Mouse (Mus musculus) kidney, adult 2 months (tissue): ENCODE results near the gene Mfsd4b1.

ENCODE experiments used
- CTCF ChIP-seq: fragments of 200-500 bp; conservative IDR thresholded peaks from 2 replicates; pipeline ENCODE4 v1.5.1; 2011; ENCODE audit warnings: low read depth, mild to moderate bottlenecking, control low read depth, low read length, moderate library complexity, mixed read lengths; ENCODE audit not compliant: insufficient read depth, insufficient read length
- POLR2A ChIP-seq: fragments of 200-500 bp; IDR thresholded peaks from one replicate; pipeline ENCODE4 v1.6.1; 2011; ENCODE audit warnings: low read depth, low read length, control low read depth

DNA sequence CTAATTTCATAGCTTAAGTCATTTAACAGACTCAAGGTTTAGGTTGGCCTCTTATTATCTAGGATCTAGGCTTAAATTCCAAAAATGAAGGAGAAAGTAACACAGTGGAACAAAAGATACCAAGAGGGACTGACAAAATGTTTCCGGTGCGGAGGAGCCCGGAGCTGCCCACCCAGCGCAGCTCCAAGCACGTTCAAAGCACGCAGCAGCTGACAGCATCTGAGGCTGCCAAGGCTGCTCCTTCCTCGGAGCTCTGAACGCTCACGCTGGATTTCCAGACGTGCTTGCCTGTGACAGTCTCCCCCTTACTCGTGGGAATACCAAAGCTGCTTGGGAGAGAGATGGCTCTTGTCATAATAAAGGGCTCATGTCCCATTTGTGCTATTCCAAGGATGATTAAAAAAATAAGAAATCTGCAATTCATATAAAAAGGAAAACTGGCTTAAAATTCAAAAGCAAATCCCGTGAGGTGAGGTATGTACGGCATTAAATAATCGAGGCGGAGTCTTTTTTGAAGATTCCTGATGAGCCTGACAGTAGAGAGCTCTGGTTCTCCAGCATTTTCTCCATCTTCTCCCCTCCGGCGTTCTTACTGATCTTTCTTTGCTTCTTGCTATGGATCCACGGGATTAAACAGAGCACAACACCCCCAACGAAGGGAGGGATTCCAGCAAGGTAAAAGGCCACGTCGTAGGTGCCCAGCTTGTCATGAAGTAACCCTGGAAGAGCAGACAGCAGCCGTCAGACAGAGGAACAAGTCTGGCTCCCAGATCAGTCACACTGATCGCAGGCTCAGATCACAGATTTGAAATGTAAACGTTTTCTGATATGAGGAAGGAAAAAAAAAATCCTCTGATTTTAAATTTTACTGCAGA is 11.9 kb upstream of the Mfsd4b1 start:
- TF ChIP-seq POLR2A (no peak), CTCF (no peak)
